Mouse (Mus musculus) liver, embryonic 12.5 days (tissue): ENCODE results near the gene Nanos3. TPM values are rescaled to one million over a fixed set of nuclear protein-coding genes. Genes with fewer than 3 reads are reported as not detected.

ENCODE experiments used
- ATAC-seq: fragments of 200-750 bp; cut with Nextera tagmentation; 2 replicates; pipeline ENCODE4 v1.8.0; 2017; ENCODE audit warnings: moderate number of reproducible peaks, mild to moderate bottlenecking, moderate library complexity
- H3K27ac ChIP-seq: fragments of 300-500 bp; sonication (generic); 2 replicates; pipeline ENCODE4 v1.5.1; 2016; ENCODE audit warnings: mild to moderate bottlenecking
- H3K27me3 ChIP-seq: fragments of 300-500 bp; sonication (generic); replicated peaks from 2 replicates; pipeline ENCODE4 v1.6.1; 2016; ENCODE audit warnings: mild to moderate bottlenecking, moderate library complexity
- H3K36me3 ChIP-seq: fragments of 300-500 bp; sonication (generic); 2 replicates; pipeline ENCODE4 v1.6.1; 2016; ENCODE audit warnings: mild to moderate bottlenecking, moderate library complexity
- H3K4me1 ChIP-seq: fragments of 300-500 bp; sonication (generic); 2 replicates; pipeline ENCODE4 v1.6.1; 2016
- H3K4me2 ChIP-seq: fragments of 300-500 bp; sonication (generic); 2 replicates; pipeline ENCODE4 v1.6.1; 2016; ENCODE audit warnings: mild to moderate bottlenecking, moderate library complexity
- H3K4me3 ChIP-seq: fragments of 300-500 bp; sonication (generic); 2 replicates; pipeline ENCODE4 v1.5.1; 2016; ENCODE audit warnings: mild to moderate bottlenecking, moderate library complexity
- H3K9ac ChIP-seq: fragments of 300-500 bp; sonication (generic); 2 replicates; pipeline ENCODE4 v1.6.1; 2016; ENCODE audit warnings: mild to moderate bottlenecking, moderate library complexity
- H3K9me3 ChIP-seq: fragments of 300-500 bp; sonication (generic); replicated peaks from 2 replicates; pipeline ENCODE4 v1.6.1; 2016; ENCODE audit warnings: mild to moderate bottlenecking, moderate library complexity
- WGBS: fragments of 180-500 bp; shearing (Covaris S2); methylation state at CpG from one replicate; pipeline ENCODE4 v1.1.7; 2016; ENCODE audit not compliant: insufficient replicate concordance; 5-methylcytosine and 5-hydroxymethylcytosine counted together
- polyA plus RNA-seq: library from polyadenylated mRNA; unstranded; fragments of >200 nt; fragmentation: Nextera tagmentation; extraction: Ambion mirVana; gene quantifications from 2 replicates; pipeline ENCODE4 v1.2.1, GENCODE M21; 2016

The Nanos3 gene
- polyA plus RNA-seq, 1 experiment from 2014 or later, result 0.61 TPM

- Histone ChIP-seq H3K4me1 (peaks cover 46% of the 10 kb centered on the region), H3K27ac (no peak overlapping the region), H3K9ac (no peak overlapping the region)
Observed at GRCm38 (mm10) chr8:84189603-84190002, 4.6 kb upstream of the Nanos3 start.

GRCm38 (mm10) chr8:84188671-84189070, 3.7 kb upstream of the Nanos3 start:
- Histone ChIP-seq H3K36me3 (no peaks in the 10 kb centered on the region), H3K4me3 (no peak overlapping the region), H3K27me3 (peaks cover 34% of the 10 kb centered on the region), H3K27ac (no peak overlapping the region), H3K9ac (no peak overlapping the region), H3K4me2 (no peak overlapping the region), H3K4me1 (peaks cover 53% of the 10 kb centered on the region), H3K9me3 (no peaks in the 10 kb centered on the region)
- ATAC-seq, result no peak
- 77% methylated on average over 10 of the region's 10 CpGs for WGBS

More at GRCm38 (mm10) chr8:84189603-84190002, 4.6 kb upstream of the Nanos3 start:
- no peak for ATAC-seq
- 64% methylated on average over 4 of the region's 4 CpGs for WGBS
- no peaks in the 10 kb centered on the region for H3K9me3 ChIP-seq
- no peaks in the 10 kb centered on the region for H3K36me3 ChIP-seq
- no peak overlapping the region for H3K4me3 ChIP-seq
- H3K4me2 ChIP-seq, result no peak overlapping the region
- peaks cover 25% of the 10 kb centered on the region for H3K27me3 ChIP-seq

- Histone ChIP-seq H3K9ac (peak overlapping the region; percentile 58), H3K27ac (peak overlapping the region; percentile 34), H3K4me1 (peaks cover 52% of the 10 kb centered on the region), H3K4me2 (peak overlapping the region; percentile 81), H3K9me3 (no peaks in the 10 kb centered on the region), H3K27me3 (peaks cover 38% of the 10 kb centered on the region), H3K4me3 (peak overlapping the region; percentile 52), H3K36me3 (no peaks in the 10 kb centered on the region)
- WGBS, result 3% methylated on average over 21 of the region's 21 CpGs
- peak; percentile 50 for ATAC-seq
Observed at GRCm38 (mm10) chr8:84187065-84187755, 2.2 kb upstream of the Nanos3 start.

DNA sequence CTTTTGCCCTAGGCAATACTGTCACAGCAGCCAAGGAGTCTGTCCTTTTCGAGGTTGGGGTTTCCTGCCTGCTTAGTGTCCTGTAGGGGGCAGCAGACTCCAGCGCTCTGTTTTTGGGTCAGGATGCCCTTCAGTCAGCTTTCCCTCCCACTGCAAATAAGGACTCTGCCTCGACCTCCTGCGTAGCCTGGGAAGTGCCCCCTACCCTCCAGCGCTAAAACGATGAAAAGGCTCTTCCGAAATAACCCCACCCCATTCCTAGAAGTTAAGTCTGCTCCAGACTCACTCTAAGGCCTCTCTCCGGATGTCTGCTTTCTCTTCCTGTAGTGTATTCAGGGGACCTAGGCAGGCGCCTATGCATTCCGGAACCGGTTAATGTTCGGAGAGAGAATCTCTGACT, 1.5 kb upstream of the Nanos3 start:
- Histone ChIP-seq H3K27ac (peak overlapping the region; percentile 34; the same call in 1 of the 2 replicates), H3K4me3 (peak overlapping the region; percentile 52), H3K27me3 (peaks cover 43% of the 10 kb centered on the region), H3K9ac (peak overlapping the region; percentile 58), H3K4me1 (peaks cover 48% of the 10 kb centered on the region), H3K9me3 (no peaks in the 10 kb centered on the region), H3K4me2 (peak overlapping the region; percentile 81), H3K36me3 (no peaks in the 10 kb centered on the region)
- under 1% methylated on average over 12 of the region's 12 CpGs for WGBS
- peak; percentile 22; the same call in 1 of the 2 replicates for ATAC-seq

GRCm38 (mm10) chr8:84184085-84185043, 653 bp downstream of the Nanos3 start:
- ATAC-seq, result no peak
- H3K4me1 ChIP-seq, result peaks cover 56% of the 10 kb centered on the region
- peak overlapping the region; percentile 73 for H3K4me2 ChIP-seq
- H3K36me3 ChIP-seq, result no peaks in the 10 kb centered on the region
- H3K4me3 ChIP-seq, result peak overlapping the region; percentile 58
- H3K9me3 ChIP-seq, result no peaks in the 10 kb centered on the region
- 0 out of 2 replicates have a peak overlapping the region, but pooled peaks have one; percentile 49 for H3K27ac ChIP-seq
- H3K27me3 ChIP-seq, result peaks cover 48% of the 10 kb centered on the region
- WGBS, result 26% methylated on average over 21 of the region's 21 CpGs
- H3K9ac ChIP-seq, result peak overlapping the region; percentile 68

DNA sequence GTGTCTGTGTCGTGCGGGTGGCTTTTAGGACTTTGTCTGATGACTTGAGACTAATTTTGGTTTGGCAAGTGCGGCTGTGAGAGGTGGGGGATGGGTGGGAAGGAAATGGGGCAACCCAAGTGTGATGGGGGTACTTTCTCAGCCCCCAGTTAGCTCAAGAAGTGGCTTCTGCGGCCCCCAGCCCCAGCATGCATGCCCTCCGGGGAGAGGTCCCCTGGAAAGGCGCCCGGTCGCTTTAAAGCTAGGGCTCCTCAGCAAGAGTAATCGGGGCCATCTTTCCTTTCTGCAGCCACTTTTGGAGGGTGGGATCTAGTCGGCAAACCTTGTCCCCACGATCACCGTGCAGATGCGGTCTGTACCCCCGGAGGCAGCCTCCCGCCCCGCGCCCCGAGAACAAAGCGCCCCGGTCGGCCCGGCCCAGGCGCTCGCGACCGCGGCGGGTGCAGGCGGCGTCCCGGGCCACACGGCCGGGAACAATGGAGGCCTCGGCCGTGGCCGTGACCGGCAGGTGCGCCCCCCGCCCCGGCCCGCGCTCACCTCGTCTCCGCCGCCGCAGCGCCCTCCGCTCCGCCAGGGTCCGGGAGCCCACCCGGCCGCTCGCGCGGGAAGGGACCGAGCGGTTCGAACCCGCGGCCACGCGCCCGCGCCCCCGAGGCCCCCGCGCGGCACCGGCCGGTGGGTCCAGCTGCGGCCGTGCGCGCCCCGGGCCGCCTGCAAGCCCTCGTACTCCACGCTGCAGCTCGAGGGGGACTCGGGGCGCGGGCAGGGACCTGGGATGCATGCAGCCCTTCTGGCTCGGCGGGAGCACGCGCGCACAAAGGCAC, 1.5 kb downstream of the Nanos3 start:
- no peak for ATAC-seq

GRCm38 (mm10) chr8:84182833-84183232, 2.2 kb downstream of the Nanos3 start:
- no peak for ATAC-seq
- H3K4me2 ChIP-seq, result peak overlapping the region; percentile 73
- peaks cover 56% of the 10 kb centered on the region for H3K4me1 ChIP-seq
- 63% methylated on average over 4 of the region's 4 CpGs for WGBS
- no peaks in the 10 kb centered on the region for H3K9me3 ChIP-seq
- H3K4me3 ChIP-seq, result peak overlapping the region; percentile 58
- H3K27ac ChIP-seq, result no peak overlapping the region
- H3K27me3 ChIP-seq, result peaks cover 48% of the 10 kb centered on the region
- H3K36me3 ChIP-seq, result no peaks in the 10 kb centered on the region
- H3K9ac ChIP-seq, result peak overlapping the region; percentile 68; the same call in 1 of the 2 replicates

More for the DNA sequence above, 1.5 kb downstream of the Nanos3 start:
- Histone ChIP-seq H3K4me2 (peak overlapping the region; percentile 73), H3K27ac (peak overlapping the region; percentile 49; the same call in 1 of the 2 replicates), H3K4me3 (peak overlapping the region; percentile 58), H3K27me3 (peaks cover 48% of the 10 kb centered on the region), H3K4me1 (peaks cover 56% of the 10 kb centered on the region), H3K9ac (peak overlapping the region; percentile 68), H3K36me3 (no peaks in the 10 kb centered on the region), H3K9me3 (no peaks in the 10 kb centered on the region)
- 2% methylated on average over 74 of the region's 87 CpGs for WGBS

- no peaks in the 10 kb centered on the region for H3K36me3 ChIP-seq
- H3K27ac ChIP-seq, result peak overlapping the region; percentile 15
- peak; percentile 36; the same call in 1 of the 2 replicates for ATAC-seq
- H3K9me3 ChIP-seq, result no peaks in the 10 kb centered on the region
- no peak overlapping the region for H3K9ac ChIP-seq
- H3K4me1 ChIP-seq, result peaks cover 50% of the 10 kb centered on the region
- peaks cover 44% of the 10 kb centered on the region for H3K27me3 ChIP-seq
- H3K4me2 ChIP-seq, result peak overlapping the region; percentile 48
- no peak overlapping the region; the same call in 1 of the 2 replicates for H3K4me3 ChIP-seq
- 14% methylated on average over 16 of the region's 16 CpGs for WGBS
Observed at GRCm38 (mm10) chr8:84180530-84181190, 4.4 kb downstream of the Nanos3 start.

DNA sequence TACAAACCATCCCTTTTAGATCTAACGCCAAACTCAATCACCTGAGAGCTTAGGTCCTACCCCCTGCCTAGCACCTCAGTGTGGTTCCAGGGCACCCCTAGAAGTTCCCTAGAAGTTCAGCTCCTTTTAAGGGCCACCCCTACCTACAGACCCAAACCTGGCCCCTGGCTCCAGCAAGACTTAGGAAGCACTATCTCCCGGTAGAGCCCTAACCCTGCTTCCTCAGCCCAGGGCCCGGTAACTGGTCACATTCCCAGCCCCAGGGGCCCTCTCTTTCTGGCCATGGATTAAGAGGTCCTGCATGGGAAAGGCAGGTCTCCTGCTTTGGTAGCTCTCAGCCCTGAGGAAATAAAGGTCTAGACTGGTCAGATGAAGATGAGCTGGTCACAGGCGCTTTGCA, 5.1 kb downstream of the Nanos3 start:
- Histone ChIP-seq H3K36me3 (no peaks in the 10 kb centered on the region), H3K27me3 (peaks cover 37% of the 10 kb centered on the region), H3K9ac (0 out of 2 replicates have a peak overlapping the region, but pooled peaks have one; percentile 2), H3K4me3 (no peak overlapping the region), H3K27ac (no peak overlapping the region), H3K4me1 (peaks cover 50% of the 10 kb centered on the region), H3K4me2 (peak overlapping the region; percentile 48), H3K9me3 (no peaks in the 10 kb centered on the region)
- ATAC-seq, result no peak
- 33% methylated on average over 4 of the region's 4 CpGs for WGBS

DNA sequence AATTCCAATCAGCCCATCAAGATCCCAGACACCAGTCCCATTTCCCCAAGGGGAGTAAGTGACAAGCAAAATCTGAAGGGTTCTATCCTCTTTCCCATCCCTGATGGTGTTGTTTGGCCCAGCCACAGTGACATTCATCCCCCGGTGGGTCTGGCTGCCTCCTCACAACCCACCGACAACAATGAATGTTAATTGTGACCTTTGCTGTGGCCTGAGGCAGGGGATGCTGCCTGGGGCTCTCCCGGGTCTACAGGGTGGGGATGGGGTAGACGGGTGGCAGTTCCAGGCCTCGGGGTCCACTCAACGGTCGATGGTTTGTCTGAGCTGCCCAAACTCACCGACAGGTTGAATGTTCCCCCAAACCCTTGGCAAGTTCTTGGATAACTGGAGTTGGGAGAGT, 6.4 kb downstream of the Nanos3 start:
- Histone ChIP-seq H3K9ac (no peak overlapping the region), H3K4me2 (no peak overlapping the region), H3K4me3 (no peak overlapping the region), H3K27ac (no peak overlapping the region), H3K27me3 (peaks cover 24% of the 10 kb centered on the region), H3K4me1 (peaks cover 42% of the 10 kb centered on the region), H3K36me3 (no peaks in the 10 kb centered on the region), H3K9me3 (no peaks in the 10 kb centered on the region)
- 71% methylated on average over 8 of the region's 8 CpGs for WGBS
- ATAC-seq, result no peak

DNA sequence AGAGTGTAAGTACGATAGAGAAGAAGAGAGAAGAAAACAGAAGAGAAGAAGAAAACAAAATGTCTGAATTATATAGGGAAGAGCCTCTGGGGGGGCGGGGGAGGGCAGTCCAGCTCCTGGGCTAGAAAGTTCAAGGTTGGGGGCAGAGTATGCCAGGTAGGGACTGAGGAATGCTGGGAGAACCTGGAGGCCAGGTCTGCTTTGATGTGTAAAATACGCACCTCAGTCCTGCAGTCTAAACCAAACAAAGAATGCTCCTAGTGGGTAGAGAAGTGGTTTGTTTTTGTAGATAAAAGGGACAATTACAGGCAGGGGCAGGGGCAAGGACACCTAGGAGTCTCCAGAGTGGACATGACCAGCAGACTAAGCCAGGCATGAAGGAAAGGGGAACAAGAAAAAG, 7.6 kb downstream of the Nanos3 start:
- H3K4me3 ChIP-seq, result no peak overlapping the region
- no peak overlapping the region for H3K4me2 ChIP-seq
- 67% methylated on average over 3 of the region's 3 CpGs for WGBS
- no peak overlapping the region for H3K27ac ChIP-seq
- H3K36me3 ChIP-seq, result peaks cover 5% of the 10 kb centered on the region; the same call in 1 of the 2 replicates
- no peak overlapping the region for H3K9ac ChIP-seq
- H3K27me3 ChIP-seq, result peaks cover 12% of the 10 kb centered on the region
- no peak for ATAC-seq
- no peaks in the 10 kb centered on the region for H3K9me3 ChIP-seq
- H3K4me1 ChIP-seq, result peaks cover 30% of the 10 kb centered on the region
